Mouse (Mus musculus) thymus, postnatal 10 days (tissue): Measurements from ENCODE around the gene Wdfy1.

Experiments
- DNase-seq, 2 experiments: peaks; one replicate each; pipeline ENCODE4 v3.0.0; 2021; ENCODE audit warnings: low spot score in 2 of 2

The Wdfy1 gene

DNA sequence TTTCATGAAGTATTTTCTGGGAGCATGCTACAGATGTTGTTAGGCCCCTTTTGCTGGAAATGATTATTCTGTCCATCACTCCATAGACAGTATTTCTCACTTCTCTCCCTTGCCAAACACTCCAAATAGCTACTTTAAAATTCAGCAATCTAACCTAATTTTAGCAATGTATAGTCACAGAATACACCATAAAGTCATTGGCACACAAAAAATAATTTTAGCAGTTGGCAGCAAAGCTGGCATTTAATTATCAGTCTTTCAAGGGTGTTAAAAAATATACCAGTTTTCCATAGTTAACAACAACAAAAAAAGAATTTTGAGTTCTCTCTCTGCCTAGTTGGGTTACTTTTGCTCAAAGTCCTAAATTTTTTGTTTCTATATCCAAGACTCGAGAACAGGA lies 118.5 kb downstream of the Wdfy1 start:
- DNase-seq, result no peak

DNA sequence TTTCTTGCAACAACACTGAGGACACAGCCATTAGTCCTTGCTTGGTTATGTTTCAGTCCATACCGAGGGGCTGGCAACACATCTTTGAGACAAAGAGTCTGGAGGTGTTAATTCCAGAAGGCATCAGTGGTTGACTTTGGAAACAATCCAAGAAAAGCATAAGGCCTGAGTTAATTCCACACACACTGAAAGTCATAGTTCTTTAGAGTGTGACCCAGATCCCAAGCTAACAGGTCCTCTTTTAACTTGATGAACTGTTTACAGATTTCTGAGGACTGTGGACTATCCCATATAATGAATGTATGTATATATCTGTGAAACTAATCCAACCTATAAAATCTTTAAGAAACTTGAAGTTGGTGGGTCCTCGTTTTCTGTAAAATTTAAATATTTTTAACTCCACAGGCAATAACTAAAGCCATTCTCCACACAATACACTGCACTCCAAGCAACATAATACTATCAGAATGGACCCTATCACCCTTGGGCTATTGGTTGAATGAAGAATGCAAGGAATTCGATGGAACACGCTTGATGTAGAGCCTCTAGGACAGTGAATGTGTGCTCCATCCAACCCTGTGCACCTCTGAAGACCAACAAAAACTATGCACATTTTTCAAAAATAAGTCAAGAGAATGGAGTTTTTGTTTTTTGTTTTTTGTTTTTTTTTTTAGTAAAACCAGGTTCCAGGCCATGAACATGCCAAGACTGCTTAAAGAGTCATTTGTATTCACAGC lies 120.0 kb downstream of the Wdfy1 start:
- DNase-seq, result no peak

- DNase-seq, result no peak
Observed at GRCm38 (mm10) chr1:79654948-79655347, 121.0 kb downstream of the Wdfy1 start.
